Mouse (Mus musculus) liver, postnatal 0 days (tissue): ENCODE measurements around the gene Clpx. TPM values are rescaled to one million over a fixed set of nuclear protein-coding genes. Genes with fewer than 3 reads are reported as not detected.
A peak's percentile ranks its signal among the peaks of the same experiment; 100 is the strongest.

Source experiments
- ATAC-seq: fragments of 200-750 bp; cut with Nextera tagmentation; 2 replicates; pipeline ENCODE4 v1.8.0; 2017; ENCODE audit warnings: mild to moderate bottlenecking, moderate library complexity
- DNase-seq: peaks from one replicate; pipeline ENCODE4 v3.0.0-alpha.2; 2016
- H3K27ac ChIP-seq: fragments of 300-500 bp; sonication (generic); 2 replicates; pipeline ENCODE4 v1.5.1; 2014; ENCODE audit warnings: antibody characterized with exemption, moderate library complexity, mild to moderate bottlenecking, low read depth
- H3K27me3 ChIP-seq: fragments of 300-500 bp; sonication (generic); 2 replicates; pipeline ENCODE4 v1.6.1; 2014; ENCODE audit warnings: low read length, control low read depth, mixed read lengths; ENCODE audit not compliant: insufficient read depth
- H3K36me3 ChIP-seq: fragments of 300-500 bp; sonication (generic); replicated peaks from 2 replicates; pipeline ENCODE4 v1.6.1; 2014; ENCODE audit warnings: mild to moderate bottlenecking, control low read depth, low read length, moderate library complexity, mixed read lengths; ENCODE audit not compliant: insufficient read depth
- H3K4me1 ChIP-seq: fragments of 300-500 bp; sonication (generic); 2 replicates; pipeline ENCODE4 v1.6.1; 2014; ENCODE audit warnings: antibody characterized with exemption, mild to moderate bottlenecking, control low read depth; ENCODE audit not compliant: insufficient read depth
- H3K4me2 ChIP-seq: fragments of 300-500 bp; sonication (generic); 2 replicates; pipeline ENCODE4 v1.6.1; 2014; ENCODE audit warnings: low read depth, mild to moderate bottlenecking, low read length, moderate library complexity, mixed read lengths
- H3K4me3 ChIP-seq: fragments of 300-500 bp; sonication (generic); 2 replicates; pipeline ENCODE4 v1.5.1; 2014; ENCODE audit warnings: low read depth, low read length
- H3K9ac ChIP-seq: fragments of 300-500 bp; sonication (generic); replicated peaks from 2 replicates; pipeline ENCODE4 v1.6.1; 2014; ENCODE audit warnings: mild to moderate bottlenecking, moderate library complexity
- H3K9me3 ChIP-seq: fragments of 300-500 bp; sonication (generic); 2 replicates; pipeline ENCODE4 v1.6.1; 2016; ENCODE audit warnings: mild to moderate bottlenecking, control low read depth, low read length, mixed read lengths
- CTCF ChIP-seq: sonication (generic); IDR thresholded peaks from 2 replicates; pipeline ENCODE4 v1.5.1; 2016; ENCODE audit warnings: antibody characterized with exemption, low read depth
- EP300 ChIP-seq: IDR thresholded peaks from 2 replicates; pipeline ENCODE4 v1.6.1; 2016; ENCODE audit warnings: antibody characterized with exemption, low read depth, mild to moderate bottlenecking
- WGBS: fragments of 180-500 bp; shearing (Covaris S2); extraction: QIAGEN DNeasy Blood & Tissue Kit; methylation state at CpG from one replicate; pipeline ENCODE4 v1.1.7; 2014; ENCODE audit not compliant: insufficient replicate concordance; 5-methylcytosine and 5-hydroxymethylcytosine counted together
- polyA plus RNA-seq: library from polyadenylated mRNA; unstranded; fragments of >200 nt; fragmentation: Nextera tagmentation; extraction: Ambion mirVana; gene quantifications from 2 replicates; pipeline ENCODE4 v1.2.1, GENCODE M21; 2015

Clpx gene
- polyA plus RNA-seq, 1 experiment from 2014 or later: 109 TPM

DNA sequence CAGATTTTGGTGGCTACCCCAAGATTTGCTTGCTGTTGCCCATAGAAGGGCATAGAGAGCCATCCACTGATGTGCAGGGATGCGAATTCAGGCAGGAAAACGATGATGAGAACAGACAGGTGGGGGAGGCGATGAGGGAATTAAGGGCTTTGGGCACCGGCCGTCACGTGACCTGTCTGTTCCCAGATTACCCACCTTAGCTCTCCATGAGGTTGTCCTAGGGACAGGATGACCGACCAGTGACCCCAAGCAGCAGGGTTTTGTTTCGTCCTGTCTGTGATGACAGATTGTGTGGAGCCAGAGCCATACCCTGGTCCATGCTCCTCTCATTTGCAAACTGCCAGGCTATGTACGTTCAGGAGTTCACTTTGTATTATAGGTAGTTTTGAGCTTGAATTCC is 69.6 kb downstream of the Clpx start:
- Histone ChIP-seq H3K4me1 (no peaks in the 10 kb centered on the region), H3K27ac (no peak overlapping the region), H3K36me3 (peaks cover 24% of the 10 kb centered on the region), H3K27me3 (no peaks in the 10 kb centered on the region), H3K9ac (no peak overlapping the region), H3K9me3 (no peaks in the 10 kb centered on the region), H3K4me2 (no peak overlapping the region), H3K4me3 (no peak overlapping the region)
- no peak for ATAC-seq
- WGBS: 77% methylated on average over 9 of the region's 9 CpGs
- TF ChIP-seq CTCF (no peak), EP300 (no peak)
- DNase-seq: no peak

DNA sequence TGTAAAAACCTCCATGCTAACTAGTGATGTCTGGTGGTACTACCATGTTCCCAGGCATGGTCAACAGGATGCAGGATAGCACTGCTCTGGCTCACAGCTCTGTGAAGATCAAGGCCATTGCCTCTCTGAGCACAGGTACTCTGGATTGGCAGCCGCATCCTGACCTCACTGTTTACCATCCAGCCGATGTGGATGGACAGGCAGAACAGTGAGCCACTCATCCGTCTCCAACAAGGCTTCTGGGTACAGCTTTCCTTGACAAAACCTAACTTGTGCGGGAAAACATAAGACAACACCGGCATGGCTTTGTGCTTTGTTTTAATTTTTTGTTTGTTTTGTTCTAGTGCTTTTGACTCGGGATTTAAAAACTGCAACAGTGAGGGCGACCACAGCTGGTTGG is 71.7 kb downstream of the Clpx start:
- H3K4me1 ChIP-seq: no peaks in the 10 kb centered on the region
- peaks cover 8% of the 10 kb centered on the region for H3K36me3 ChIP-seq
- H3K9ac ChIP-seq: no peak overlapping the region
- TF ChIP-seq EP300 (no peak), CTCF (no peak)
- no peaks in the 10 kb centered on the region for H3K27me3 ChIP-seq
- ATAC-seq (no peak), DNase-seq (no peak)
- H3K27ac ChIP-seq: no peak overlapping the region
- no peak overlapping the region for H3K4me3 ChIP-seq
- H3K4me2 ChIP-seq: no peak overlapping the region
- no peaks in the 10 kb centered on the region for H3K9me3 ChIP-seq
- 82% methylated on average over 7 of the region's 7 CpGs for WGBS

DNA sequence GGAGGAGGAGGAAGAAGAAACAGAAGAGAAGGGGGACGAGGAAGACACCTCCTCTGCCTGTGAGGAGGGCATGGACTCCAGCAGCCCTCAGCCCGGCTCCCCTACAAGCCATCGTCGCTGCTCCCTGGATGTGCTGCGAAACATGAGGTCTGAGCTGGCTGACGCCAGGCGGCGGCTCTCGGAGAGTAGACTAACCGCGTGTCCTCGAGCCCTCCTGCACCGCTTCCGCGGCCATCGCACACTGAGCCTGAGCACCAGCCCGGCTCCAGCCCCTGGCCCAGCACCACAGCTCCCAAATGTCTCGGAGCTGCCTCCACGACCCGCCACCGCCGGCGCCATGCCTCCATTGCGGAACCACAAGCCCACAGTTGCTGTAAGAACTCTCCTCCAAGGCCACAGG is 77.7 kb downstream of the Clpx start:
- H3K4me1 ChIP-seq: no peaks in the 10 kb centered on the region
- 78% methylated on average over 24 of the region's 24 CpGs for WGBS
- H3K27ac ChIP-seq: no peak overlapping the region

DNA sequence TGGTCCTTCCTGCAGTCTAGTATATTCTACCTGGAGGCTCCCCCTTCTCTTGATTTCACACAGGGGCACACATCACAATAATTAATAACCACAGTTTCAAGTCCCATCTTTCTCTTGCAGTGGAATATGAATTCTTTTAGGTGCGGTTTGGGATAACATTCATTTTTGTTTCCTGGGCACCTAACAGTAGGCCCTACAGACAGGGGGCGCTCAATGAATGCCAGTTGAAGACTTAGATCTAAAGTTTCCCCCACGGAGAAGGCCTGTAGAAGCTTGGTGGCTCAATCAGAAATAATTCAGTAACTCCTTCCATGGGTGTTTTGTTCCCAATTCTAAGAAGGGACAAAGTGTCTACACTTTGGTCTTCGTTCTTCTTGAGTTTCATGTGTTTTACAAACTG is 78.4 kb downstream of the Clpx start:
- H3K9me3 ChIP-seq: no peaks in the 10 kb centered on the region
- no peak overlapping the region for H3K27ac ChIP-seq
- no peak for ATAC-seq
- H3K4me3 ChIP-seq: no peak overlapping the region
- H3K4me1 ChIP-seq: no peaks in the 10 kb centered on the region
- H3K9ac ChIP-seq: no peak overlapping the region
- TF ChIP-seq EP300 (no peak), CTCF (peak; percentile 68)
- no peaks in the 10 kb centered on the region for H3K27me3 ChIP-seq
- H3K36me3 ChIP-seq: no peaks in the 10 kb centered on the region
- H3K4me2 ChIP-seq: no peak overlapping the region
- DNase-seq: peak; percentile 44
- WGBS: 58% methylated on average over 4 of the region's 4 CpGs

More for the DNA sequence above, 77.7 kb downstream of the Clpx start:
- no peak for TF ChIP-seq CTCF
- no peak for TF ChIP-seq EP300
- no peak for DNase-seq
- Histone ChIP-seq H3K4me2 (no peak overlapping the region), H3K36me3 (no peaks in the 10 kb centered on the region), H3K4me3 (no peak overlapping the region), H3K9ac (no peak overlapping the region), H3K9me3 (no peaks in the 10 kb centered on the region), H3K27me3 (no peaks in the 10 kb centered on the region)
- no peak for ATAC-seq

DNA sequence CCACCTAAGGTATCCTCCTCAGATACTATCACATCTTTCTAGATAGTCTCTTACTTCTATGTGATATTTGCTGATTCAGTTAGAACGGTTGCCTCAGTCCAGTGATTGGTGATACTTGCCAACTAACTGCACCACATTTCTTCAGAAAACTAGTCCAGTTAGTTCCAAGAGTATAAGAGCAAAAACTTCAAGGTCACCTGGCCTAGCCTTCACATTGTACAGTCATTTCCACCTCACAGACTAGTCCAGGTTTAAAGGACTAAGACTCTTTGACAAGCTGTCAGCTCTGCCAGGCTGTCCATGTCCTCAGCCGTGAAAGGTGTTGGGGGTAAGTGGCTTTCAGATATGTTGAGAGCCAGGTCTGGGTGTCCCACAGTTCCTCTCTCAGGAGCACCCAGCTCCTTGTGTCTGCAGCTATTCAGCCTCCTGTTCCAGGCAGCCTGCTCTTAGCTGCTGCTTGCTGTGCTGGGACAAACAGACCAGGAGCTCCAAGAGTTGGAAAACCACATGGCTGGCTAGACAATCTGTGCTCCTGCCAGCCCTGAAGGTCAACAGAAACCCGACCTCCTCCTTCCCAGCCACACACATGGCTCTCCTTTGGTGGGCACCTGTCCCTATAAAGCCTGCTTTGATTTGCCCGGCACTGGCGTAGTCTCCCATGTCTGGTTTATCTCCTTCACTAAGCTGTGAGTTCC is 80.6 kb downstream of the Clpx start:
- H3K9ac ChIP-seq: no peak overlapping the region
- TF ChIP-seq EP300: no peak
- TF ChIP-seq CTCF: no peak
- 72% methylated on average over 5 of the region's 5 CpGs for WGBS
- no peak for ATAC-seq
- no peaks in the 10 kb centered on the region for H3K36me3 ChIP-seq
- no peak for DNase-seq
- H3K4me2 ChIP-seq: no peak overlapping the region
- H3K9me3 ChIP-seq: no peaks in the 10 kb centered on the region
- H3K27me3 ChIP-seq: no peaks in the 10 kb centered on the region
- H3K4me1 ChIP-seq: no peaks in the 10 kb centered on the region
- H3K27ac ChIP-seq: no peak overlapping the region
- H3K4me3 ChIP-seq: no peak overlapping the region

DNA sequence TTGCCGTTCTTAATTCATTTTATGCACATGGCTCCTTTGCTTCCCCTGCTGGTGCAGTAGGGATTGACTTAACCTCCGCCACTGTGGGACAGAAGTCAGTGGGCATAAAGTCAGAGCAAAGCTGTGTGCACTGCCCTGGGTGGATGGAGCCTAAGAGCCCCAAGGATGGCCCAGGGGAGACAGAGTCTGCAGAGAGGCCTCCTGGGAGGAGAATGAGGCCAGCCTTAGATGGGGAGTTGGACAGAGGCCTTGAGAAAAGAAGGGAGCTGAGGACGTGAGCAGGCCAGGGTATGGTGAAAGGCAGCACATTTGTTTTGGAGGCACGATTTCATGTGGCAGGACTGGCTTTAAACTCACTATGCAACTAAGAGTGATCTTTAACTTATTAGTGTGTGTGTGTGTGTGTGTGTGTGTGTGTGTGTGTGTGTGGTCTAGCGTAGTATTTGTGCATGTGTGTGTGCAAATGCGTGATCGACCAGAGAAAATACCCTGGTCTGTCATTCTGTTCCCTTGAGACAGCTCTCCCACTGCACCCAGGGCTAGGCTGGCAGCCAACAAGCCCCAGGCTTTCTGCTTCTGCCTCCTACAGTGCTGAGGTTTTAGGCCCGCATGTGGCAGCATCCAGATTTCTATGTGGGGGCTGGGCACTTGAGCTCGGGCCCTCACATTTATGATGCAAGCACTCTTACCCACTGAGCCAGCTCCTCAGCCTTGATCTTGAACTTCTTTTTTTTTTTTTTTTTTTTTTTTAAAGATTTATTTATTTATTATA is 81.3 kb downstream of the Clpx start:
- 79% methylated on average over 9 of the region's 9 CpGs for WGBS
- ATAC-seq (no peak), DNase-seq (no peak)
- no peaks in the 10 kb centered on the region for H3K27me3 ChIP-seq
- H3K27ac ChIP-seq: no peak overlapping the region
- TF ChIP-seq CTCF: no peak
- no peak for TF ChIP-seq EP300
- no peak overlapping the region for H3K4me2 ChIP-seq
- H3K4me3 ChIP-seq: no peak overlapping the region
- H3K9me3 ChIP-seq: no peaks in the 10 kb centered on the region
- no peaks in the 10 kb centered on the region for H3K36me3 ChIP-seq
- H3K9ac ChIP-seq: no peak overlapping the region
- H3K4me1 ChIP-seq: no peaks in the 10 kb centered on the region

Other genes with a start within 250 kb of the Clpx start
- 5.8 and 6.0 TPM in 2 replicates for gene Igdcc4, start 192.8 kb upstream of the Clpx start, polyA plus RNA-seq
- not detected in 2 replicates for gene Igdcc3, start 153.1 kb upstream of the Clpx start, polyA plus RNA-seq
- gene Parp16, start 98.9 kb upstream of the Clpx start, polyA plus RNA-seq: 11.7 and 12.0 TPM in 2 replicates
- 0.06 and 0.08 TPM in 2 replicates for gene Cilp, start 29.1 kb upstream of the Clpx start, polyA plus RNA-seq
- 4.0 and 4.4 TPM in 2 replicates for gene Pdcd7, start 51.8 kb downstream of the Clpx start, polyA plus RNA-seq
- gene Ubap1l, start 66.8 kb downstream of the Clpx start, polyA plus RNA-seq: not detected in 2 replicates
- gene Kbtbd13, start 97.4 kb downstream of the Clpx start, polyA plus RNA-seq: 0.09 and 0.11 TPM in 2 replicates
- gene Rasl12, start 104.2 kb downstream of the Clpx start, polyA plus RNA-seq: 0.08 and 0.17 TPM in 2 replicates
- 15.1 and 17.0 TPM in 2 replicates for gene Slc51b, start 128.7 kb downstream of the Clpx start, polyA plus RNA-seq
- 7.2 and 7.3 TPM in 2 replicates for gene Mtfmt, start 141.5 kb downstream of the Clpx start, polyA plus RNA-seq
- 34.4 and 37.0 TPM in 2 replicates for gene Spg21, start 166.7 kb downstream of the Clpx start, polyA plus RNA-seq
- not detected in 2 replicates for gene Ankdd1a, start 225.9 kb downstream of the Clpx start, polyA plus RNA-seq